Mouse (Mus musculus): ENCODE data around the gene Sestd1. TPM values are rescaled to one million over a fixed set of nuclear protein-coding genes. Genes with fewer than 3 reads are reported as not detected.

Sestd1 gene
- polyA plus RNA-seq, 1 experiment from 2014 or later: 9.7 TPM

DNA sequence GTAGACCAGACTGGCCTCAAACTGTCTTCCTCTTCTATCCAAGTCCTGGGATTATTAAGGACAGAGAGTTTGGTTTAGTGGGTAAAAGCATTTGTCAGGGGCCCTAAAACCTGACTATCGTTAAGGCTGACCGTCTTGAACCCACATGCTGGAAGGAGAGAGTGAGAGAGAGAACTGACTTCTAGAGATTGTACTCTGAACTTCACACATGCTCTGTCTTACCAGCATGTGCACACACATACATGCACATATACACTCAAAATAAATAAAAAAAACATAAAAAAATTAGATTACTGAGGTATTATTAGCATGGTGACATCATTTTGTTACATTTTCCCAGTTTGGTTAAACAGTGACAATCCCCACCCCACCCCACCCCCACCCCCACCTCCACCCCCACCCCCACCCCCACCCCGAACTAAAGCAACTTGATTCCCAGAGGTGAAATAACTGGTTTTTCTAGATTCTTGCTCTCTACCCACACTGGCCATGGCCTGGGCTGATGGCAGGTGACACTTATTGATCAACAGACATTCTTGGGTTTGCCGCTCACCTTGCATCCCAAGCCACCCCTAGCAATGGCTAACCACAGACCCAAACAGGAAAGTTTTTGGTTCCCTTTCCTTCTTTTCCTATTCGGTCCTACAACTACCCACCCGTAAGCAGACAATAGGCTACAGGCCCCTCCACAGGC is 22.4 kb upstream of the Sestd1 start:
- 76% methylated on average over 6 of the region's 6 CpGs for WGBS
- peaks cover 1% of the 10 kb centered on the region for H3K4me1 ChIP-seq (replicated peaks)
- no peaks in the 10 kb centered on the region for H3K36me3 ChIP-seq
- H3K27ac ChIP-seq: no peak overlapping the region
- no peak overlapping the region for H3K9ac ChIP-seq
- H3K4me2 ChIP-seq: no peak overlapping the region
- H3K9me3 ChIP-seq (replicated peaks): no peaks in the 10 kb centered on the region
- no peak for ATAC-seq (replicated peaks; ENCODE audit: insufficient number of reproducible peaks, insufficient read depth, low FRiP score, low read depth)
- H3K4me3 ChIP-seq: no peak overlapping the region
- H3K27me3 ChIP-seq: no peaks in the 10 kb centered on the region

DNA sequence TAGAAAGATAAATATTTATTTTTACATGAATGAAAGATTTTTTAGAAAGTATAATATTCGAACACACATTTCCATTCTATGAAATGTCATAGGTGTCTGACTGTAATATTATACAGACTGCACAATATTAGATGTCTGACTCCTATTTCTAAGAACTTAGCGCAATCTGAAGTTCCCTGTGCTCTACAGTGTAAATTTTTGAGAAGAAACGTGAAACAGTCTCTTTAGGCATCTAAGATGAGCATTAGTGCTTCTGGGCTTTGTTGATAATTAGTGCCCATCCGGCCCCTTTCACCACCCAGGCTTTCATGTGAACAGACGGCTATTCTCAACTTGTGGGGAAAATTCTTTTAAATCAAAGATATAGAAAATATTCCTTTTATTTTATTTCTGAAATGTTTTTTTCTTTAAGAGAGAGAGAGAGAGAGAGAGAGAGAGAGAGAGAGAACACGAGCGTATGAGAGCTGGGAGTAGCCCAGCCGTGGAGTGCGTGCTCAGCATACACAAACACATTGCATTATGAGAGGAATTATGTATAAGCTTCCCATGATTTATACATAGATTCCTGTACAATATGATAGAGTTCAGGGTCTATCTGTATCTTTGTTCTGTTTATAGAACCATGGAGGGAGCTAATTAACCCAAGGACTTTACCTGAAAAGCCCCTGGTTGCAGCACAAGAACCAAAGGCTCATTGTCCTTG is 21.4 kb upstream of the Sestd1 start:
- no peaks in the 10 kb centered on the region for H3K27me3 ChIP-seq
- no peak overlapping the region for H3K9ac ChIP-seq
- no peak overlapping the region for H3K4me3 ChIP-seq
- H3K4me1 ChIP-seq (replicated peaks): no peaks in the 10 kb centered on the region
- WGBS: 69% methylated on average over 9 of the region's 9 CpGs
- H3K36me3 ChIP-seq: no peaks in the 10 kb centered on the region
- no peak overlapping the region for H3K4me2 ChIP-seq
- H3K27ac ChIP-seq: no peak overlapping the region
- no peaks in the 10 kb centered on the region for H3K9me3 ChIP-seq (replicated peaks)
- ATAC-seq (replicated peaks; ENCODE audit: insufficient number of reproducible peaks, insufficient read depth, low FRiP score, low read depth): no peak

GRCm38 (mm10) chr2:77289701-77290100 is 9.3 kb upstream of the Sestd1 start:
- WGBS: 69% methylated on average over 6 of the region's 6 CpGs
- no peaks in the 10 kb centered on the region for H3K27me3 ChIP-seq
- H3K9me3 ChIP-seq (replicated peaks): no peaks in the 10 kb centered on the region
- no peak overlapping the region for H3K9ac ChIP-seq
- H3K4me1 ChIP-seq (replicated peaks): 0 out of 2 replicates have a peak, but pooled peaks cover 4% of the 10 kb centered on the region
- H3K4me2 ChIP-seq: no peak overlapping the region
- H3K27ac ChIP-seq: no peak overlapping the region
- no peaks in the 10 kb centered on the region for H3K36me3 ChIP-seq
- H3K4me3 ChIP-seq: no peak overlapping the region
- no peak for ATAC-seq (replicated peaks; ENCODE audit: insufficient number of reproducible peaks, insufficient read depth, low FRiP score, low read depth)

- Histone ChIP-seq H3K9ac (no peak overlapping the region), H3K9me3 (replicated peaks) (no peaks in the 10 kb centered on the region), H3K27ac (no peak overlapping the region), H3K4me1 (replicated peaks) (peaks cover 4% of the 10 kb centered on the region; the same call in 1 of the 2 replicates), H3K27me3 (no peaks in the 10 kb centered on the region), H3K4me2 (no peak overlapping the region), H3K36me3 (no peaks in the 10 kb centered on the region), H3K4me3 (no peak overlapping the region)
- 52% methylated on average over 2 of the region's 2 CpGs for WGBS
- ATAC-seq (replicated peaks; ENCODE audit: insufficient number of reproducible peaks, insufficient read depth, low FRiP score, low read depth): no peak
Measured at GRCm38 (mm10) chr2:77286755-77287154, 6.4 kb upstream of the Sestd1 start.

- Histone ChIP-seq H3K9ac (no peak overlapping the region), H3K9me3 (replicated peaks) (no peaks in the 10 kb centered on the region), H3K4me3 (no peak overlapping the region), H3K4me1 (replicated peaks) (peaks cover 9% of the 10 kb centered on the region), H3K4me2 (no peak overlapping the region), H3K36me3 (no peaks in the 10 kb centered on the region), H3K27me3 (no peaks in the 10 kb centered on the region), H3K27ac (no peak overlapping the region)
- WGBS: 74% methylated on average over 2 of the region's 2 CpGs
- no peak for ATAC-seq (replicated peaks; ENCODE audit: insufficient number of reproducible peaks, insufficient read depth, low FRiP score, low read depth)
Measured at GRCm38 (mm10) chr2:77284281-77284899, 4.0 kb upstream of the Sestd1 start.

DNA sequence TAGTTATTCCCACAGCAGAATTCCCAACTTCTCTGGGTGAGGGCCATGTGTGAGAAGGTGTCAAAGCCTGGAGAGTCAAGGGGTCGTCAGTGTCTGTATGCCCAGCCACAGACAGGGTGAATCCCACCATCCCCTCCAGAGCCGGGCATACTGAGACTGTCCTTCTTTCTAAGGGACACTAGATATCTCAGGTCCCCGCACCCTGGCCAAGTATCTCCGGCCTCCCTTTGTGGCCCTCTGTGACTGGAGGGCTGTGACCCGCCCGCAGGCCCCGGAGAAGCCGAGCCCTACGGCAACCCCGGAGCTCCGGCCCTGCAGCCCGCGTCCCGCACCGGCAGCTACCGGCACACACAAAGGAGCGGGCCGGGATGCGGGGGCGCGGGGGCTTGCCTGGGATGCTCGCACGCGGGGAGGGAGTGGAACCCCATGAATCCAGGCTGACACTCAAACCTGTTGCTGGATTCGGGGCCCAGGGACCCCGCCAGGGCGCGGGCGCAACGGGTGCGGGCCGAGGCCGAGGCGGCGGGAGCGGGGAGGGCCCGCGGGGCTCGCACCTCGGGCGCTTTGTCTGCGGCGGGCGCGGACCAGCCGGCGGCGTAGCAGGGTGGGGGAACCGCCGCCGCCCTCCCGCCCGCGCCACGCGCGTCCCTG is 406 bp downstream of the Sestd1 start:
- Histone ChIP-seq H3K36me3 (no peaks in the 10 kb centered on the region), H3K9me3 (replicated peaks) (no peaks in the 10 kb centered on the region), H3K9ac (peak overlapping the region; percentile 95), H3K27ac (peak overlapping the region; percentile 68), H3K4me1 (replicated peaks) (peaks cover 14% of the 10 kb centered on the region), H3K4me2 (peak overlapping the region; percentile 94), H3K4me3 (peak overlapping the region; percentile 88), H3K27me3 (no peaks in the 10 kb centered on the region)
- ATAC-seq (replicated peaks; ENCODE audit: insufficient number of reproducible peaks, insufficient read depth, low FRiP score, low read depth): peak; percentile 51
- WGBS: under 1% methylated on average over 43 of the region's 57 CpGs

GRCm38 (mm10) chr2:77277272-77277671 is 3.1 kb downstream of the Sestd1 start:
- H3K9me3 ChIP-seq (replicated peaks): no peaks in the 10 kb centered on the region
- no peak overlapping the region for H3K4me2 ChIP-seq
- H3K27ac ChIP-seq: no peak overlapping the region
- H3K9ac ChIP-seq: no peak overlapping the region
- H3K36me3 ChIP-seq: no peaks in the 10 kb centered on the region
- no peak overlapping the region for H3K4me3 ChIP-seq
- no peak for ATAC-seq (replicated peaks; ENCODE audit: insufficient number of reproducible peaks, insufficient read depth, low FRiP score, low read depth)
- peaks cover 19% of the 10 kb centered on the region for H3K4me1 ChIP-seq (replicated peaks)
- WGBS: 83% methylated on average over 4 of the region's 4 CpGs
- no peaks in the 10 kb centered on the region for H3K27me3 ChIP-seq

GRCm38 (mm10) chr2:77275851-77276250 is 4.5 kb downstream of the Sestd1 start:
- no peaks in the 10 kb centered on the region for H3K36me3 ChIP-seq
- no peaks in the 10 kb centered on the region for H3K9me3 ChIP-seq (replicated peaks)
- peaks cover 19% of the 10 kb centered on the region for H3K4me1 ChIP-seq (replicated peaks)
- no peak overlapping the region for H3K4me2 ChIP-seq
- H3K27me3 ChIP-seq: no peaks in the 10 kb centered on the region
- no peak overlapping the region; the same call in 1 of the 2 replicates for H3K27ac ChIP-seq
- 75% methylated on average over 5 of the region's 5 CpGs for WGBS
- H3K9ac ChIP-seq: no peak overlapping the region
- H3K4me3 ChIP-seq: no peak overlapping the region
- no peak for ATAC-seq (replicated peaks; ENCODE audit: insufficient number of reproducible peaks, insufficient read depth, low FRiP score, low read depth)

- Histone ChIP-seq H3K27me3 (no peaks in the 10 kb centered on the region), H3K4me1 (replicated peaks) (peaks cover 19% of the 10 kb centered on the region), H3K27ac (no peak overlapping the region; the same call in 1 of the 2 replicates), H3K4me2 (no peak overlapping the region), H3K36me3 (no peaks in the 10 kb centered on the region), H3K4me3 (no peak overlapping the region), H3K9me3 (replicated peaks) (no peaks in the 10 kb centered on the region), H3K9ac (no peak overlapping the region)
- 61% methylated on average over 9 of the region's 9 CpGs for whole genome bisulfite sequencing
- no peak for ATAC-seq (replicated peaks; ENCODE audit: insufficient number of reproducible peaks, insufficient read depth, low FRiP score, low read depth)
Measured at GRCm38 (mm10) chr2:77274976-77275641, 5.3 kb downstream of the Sestd1 start.

DNA sequence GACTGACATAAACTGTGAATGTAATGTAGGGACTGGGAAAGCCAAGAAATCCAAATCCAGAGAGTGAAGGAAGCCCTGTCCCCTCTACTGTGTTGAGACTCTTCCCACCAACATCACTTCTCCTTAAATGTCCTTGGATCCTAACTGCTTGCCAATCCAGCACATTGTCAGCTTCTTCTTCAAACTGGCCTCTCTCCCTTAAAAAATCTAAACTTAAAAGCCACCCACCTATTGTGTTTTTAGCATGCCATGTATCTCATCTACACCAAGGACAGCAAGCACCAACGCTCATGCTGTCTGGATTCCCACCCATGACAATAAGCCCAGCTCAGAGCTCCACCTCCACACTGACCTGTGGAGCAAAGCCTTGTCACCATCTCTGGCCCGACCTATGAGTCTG is 7.4 kb downstream of the Sestd1 start:
- H3K4me1 ChIP-seq (replicated peaks): peaks cover 18% of the 10 kb centered on the region
- H3K27ac ChIP-seq: no peak overlapping the region
- ATAC-seq (replicated peaks; ENCODE audit: insufficient number of reproducible peaks, insufficient read depth, low FRiP score, low read depth): no peak
- H3K4me2 ChIP-seq: no peak overlapping the region
- H3K36me3 ChIP-seq: no peaks in the 10 kb centered on the region
- H3K9me3 ChIP-seq (replicated peaks): no peaks in the 10 kb centered on the region
- 81% methylated on average over 2 of the region's 2 CpGs for WGBS
- no peak overlapping the region for H3K9ac ChIP-seq
- no peak overlapping the region for H3K4me3 ChIP-seq
- H3K27me3 ChIP-seq: no peaks in the 10 kb centered on the region

GRCm38 (mm10) chr2:77270781-77271180 is 9.6 kb downstream of the Sestd1 start:
- no peak overlapping the region for H3K27ac ChIP-seq
- no peak overlapping the region for H3K4me3 ChIP-seq
- H3K4me2 ChIP-seq: no peak overlapping the region
- H3K27me3 ChIP-seq: no peaks in the 10 kb centered on the region
- no peaks in the 10 kb centered on the region for H3K9me3 ChIP-seq (replicated peaks)
- H3K36me3 ChIP-seq: no peaks in the 10 kb centered on the region
- peaks cover 24% of the 10 kb centered on the region for H3K4me1 ChIP-seq (replicated peaks)
- WGBS: 70% methylated on average over 7 of the region's 7 CpGs
- ATAC-seq (replicated peaks; ENCODE audit: insufficient number of reproducible peaks, insufficient read depth, low FRiP score, low read depth): no peak
- no peak overlapping the region for H3K9ac ChIP-seq
